Mouse (Mus musculus) forebrain, postnatal 0 days (tissue): ENCODE data around the gene Bcap29. TPM values are rescaled to one million over a fixed set of nuclear protein-coding genes. Genes with fewer than 3 reads are reported as not detected.

Source experiments
- ATAC-seq: fragments of 200-750 bp; cut with Nextera tagmentation; 2 replicates; pipeline ENCODE4 v1.8.0; 2017; ENCODE audit warnings: mild to moderate bottlenecking, moderate library complexity
- DNase-seq: peaks from one replicate; pipeline ENCODE4 v3.0.0-alpha.2; 2015
- H3K27ac ChIP-seq: fragments of 300-500 bp; sonication (generic); 2 replicates; pipeline ENCODE4 v1.5.1; 2014; ENCODE audit warnings: low read depth, mild to moderate bottlenecking, antibody characterized with exemption, low read length, moderate library complexity, mixed read lengths
- H3K27me3 ChIP-seq: fragments of 300-500 bp; sonication (generic); 2 replicates; pipeline ENCODE4 v1.6.1; 2014; ENCODE audit warnings: mild to moderate bottlenecking, low read length, mixed read lengths; ENCODE audit not compliant: insufficient read depth
- H3K36me3 ChIP-seq: fragments of 300-500 bp; sonication (generic); 2 replicates; pipeline ENCODE4 v1.6.1; 2014; ENCODE audit warnings: mild to moderate bottlenecking, moderate library complexity; ENCODE audit not compliant: insufficient read depth
- H3K4me1 ChIP-seq: fragments of 300-500 bp; sonication (generic); 2 replicates; pipeline ENCODE4 v1.6.1; 2014; ENCODE audit warnings: antibody characterized with exemption; ENCODE audit not compliant: insufficient read depth
- H3K4me2 ChIP-seq: fragments of 300-500 bp; sonication (generic); 2 replicates; pipeline ENCODE4 v1.6.1; 2014; ENCODE audit warnings: low read depth, mild to moderate bottlenecking, moderate library complexity
- H3K4me3 ChIP-seq: fragments of 300-500 bp; sonication (generic); 2 replicates; pipeline ENCODE4 v1.5.1; 2014; ENCODE audit warnings: low read depth, low read length, mixed read lengths
- H3K9ac ChIP-seq: fragments of 300-500 bp; sonication (generic); 2 replicates; pipeline ENCODE4 v1.6.1; 2014; ENCODE audit warnings: mild to moderate bottlenecking
- H3K9me3 ChIP-seq: fragments of 300-500 bp; sonication (generic); 2 replicates; pipeline ENCODE4 v1.6.1; 2016; ENCODE audit warnings: low read length
- CTCF ChIP-seq: sonication (generic); IDR thresholded peaks from 2 replicates; pipeline ENCODE4 v1.5.1; 2016; ENCODE audit warnings: antibody characterized with exemption, control low read depth, low read depth
- WGBS: fragments of 180-500 bp; shearing (Covaris S2); extraction: QIAGEN DNeasy Blood & Tissue Kit; methylation state at CpG from one replicate; pipeline ENCODE4 v1.1.7; 2014; 5-methylcytosine and 5-hydroxymethylcytosine counted together
- polyA plus RNA-seq: library from polyadenylated mRNA; unstranded; fragments of >200 nt; fragmentation: Nextera tagmentation; extraction: Ambion mirVana; gene quantifications from 2 replicates; pipeline ENCODE4 v1.2.1, GENCODE M21; 2015
- total RNA-seq: library from RNA; depleted of rRNA; stranded (reverse); fragments of >200 nt; gene quantifications from 2 replicates; pipeline ENCODE4 v1.2.3, GENCODE M21; 2014

Gene Bcap29
- total and polyA plus RNA-seq, 2 experiments from 2014 or later, result 9.4 to 32.0 TPM

DNA sequence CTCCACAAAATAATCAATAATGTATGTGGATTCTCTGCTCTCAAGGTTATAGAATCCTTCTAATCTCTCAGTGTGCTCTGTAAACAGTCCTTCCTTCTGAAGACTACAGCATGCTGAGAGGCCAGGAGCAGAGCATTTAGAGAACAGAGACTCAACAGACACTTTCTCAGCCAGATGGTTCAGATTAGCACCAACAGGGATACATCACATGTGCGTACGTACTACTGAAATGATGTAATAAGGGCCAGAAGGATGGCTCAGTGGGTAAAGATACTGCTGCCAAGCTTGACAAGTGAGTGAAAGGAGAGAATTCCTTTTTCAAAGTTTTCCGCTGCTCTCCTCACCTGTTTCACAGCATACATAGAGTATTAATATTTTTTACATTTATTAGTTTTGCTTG lies 29.6 kb downstream of the Bcap29 start:
- H3K4me2 ChIP-seq, result no peak overlapping the region
- no peak overlapping the region for H3K27ac ChIP-seq
- H3K36me3 ChIP-seq, result no peaks in the 10 kb centered on the region
- ATAC-seq (no peak), DNase-seq (no peak)
- H3K4me1 ChIP-seq, result no peaks in the 10 kb centered on the region
- H3K4me3 ChIP-seq, result no peak overlapping the region
- WGBS, result 64% methylated on average over 3 of the region's 3 CpGs
- no peak overlapping the region for H3K9ac ChIP-seq
- H3K27me3 ChIP-seq, result no peaks in the 10 kb centered on the region
- no peaks in the 10 kb centered on the region for H3K9me3 ChIP-seq
- TF ChIP-seq CTCF, result no peak

DNA sequence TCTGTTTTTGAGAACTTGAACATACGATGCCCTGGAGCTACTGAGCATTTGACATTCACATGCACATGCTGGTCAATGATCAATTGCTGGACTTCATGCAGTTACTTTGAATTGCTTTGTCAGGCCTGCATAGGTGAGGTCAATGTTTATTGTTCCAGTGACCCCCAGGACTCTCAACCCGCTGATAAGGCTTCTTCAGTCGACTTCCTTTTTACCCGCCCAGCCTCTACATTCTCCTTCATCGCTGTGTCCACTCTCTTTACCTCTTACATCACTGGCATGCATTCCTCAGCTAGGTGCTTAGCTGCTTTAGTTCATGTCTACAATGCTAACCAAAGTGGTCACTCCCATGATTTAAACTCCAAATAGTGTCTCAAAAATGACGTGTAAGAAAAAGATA lies 30.9 kb downstream of the Bcap29 start:
- DNase-seq, result no peak

DNA sequence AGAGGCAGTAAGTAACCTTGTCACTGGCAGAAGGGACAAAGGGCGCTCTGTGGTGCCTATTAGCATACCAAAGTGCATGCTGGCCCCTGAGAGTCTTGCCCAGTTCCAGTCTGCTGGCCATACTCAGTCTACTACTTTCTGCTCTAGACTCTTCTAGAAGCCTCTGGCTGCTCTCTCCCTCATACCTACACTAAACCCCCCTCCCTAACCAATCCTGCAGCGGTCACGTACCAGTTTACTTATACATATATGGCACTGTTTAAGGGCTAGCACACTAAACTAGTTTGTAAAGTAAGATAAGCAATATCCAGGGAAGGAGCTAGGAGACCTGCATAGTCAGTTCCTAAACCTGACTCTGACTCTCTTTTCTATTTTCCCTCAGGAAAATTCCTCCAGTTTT lies 40.2 kb downstream of the Bcap29 start:
- H3K36me3 ChIP-seq, result no peaks in the 10 kb centered on the region
- H3K4me1 ChIP-seq, result no peaks in the 10 kb centered on the region
- 79% methylated on average over 3 of the region's 3 CpGs for WGBS
- no peak for TF ChIP-seq CTCF
- DNase-seq (no peak), ATAC-seq (no peak)
- H3K4me2 ChIP-seq, result no peak overlapping the region
- H3K27me3 ChIP-seq, result no peaks in the 10 kb centered on the region
- H3K4me3 ChIP-seq, result no peak overlapping the region
- H3K9ac ChIP-seq, result no peak overlapping the region
- H3K9me3 ChIP-seq, result no peaks in the 10 kb centered on the region
- no peak overlapping the region for H3K27ac ChIP-seq

More for the DNA sequence above, 30.9 kb downstream of the Bcap29 start:
- Histone ChIP-seq H3K9me3 (no peaks in the 10 kb centered on the region), H3K27ac (no peak overlapping the region), H3K4me1 (no peaks in the 10 kb centered on the region), H3K36me3 (no peaks in the 10 kb centered on the region), H3K27me3 (no peaks in the 10 kb centered on the region), H3K4me2 (no peak overlapping the region), H3K9ac (no peak overlapping the region), H3K4me3 (no peak overlapping the region)
- ATAC-seq, result no peak
- no peak for TF ChIP-seq CTCF
- WGBS, result 85% methylated on average over 6 of the region's 6 CpGs

DNA sequence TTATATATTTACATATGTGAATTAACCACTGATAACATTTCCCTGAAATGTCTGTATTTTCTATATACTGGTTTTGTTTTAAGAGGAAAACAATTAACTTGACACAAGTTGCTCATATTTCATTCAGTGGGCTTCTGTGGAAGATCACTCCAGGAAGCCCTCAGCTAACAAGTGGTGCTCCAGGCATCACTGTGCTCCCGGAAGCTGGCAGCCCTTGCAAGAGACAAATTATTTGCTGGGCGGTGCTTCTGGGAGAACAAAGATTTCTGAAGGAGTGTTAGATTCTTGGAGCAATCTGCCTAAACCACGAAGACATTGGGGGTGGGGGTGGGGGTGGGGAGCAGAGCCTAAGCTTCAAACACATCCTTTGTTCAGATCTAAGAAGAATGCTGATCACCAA lies 42.4 kb downstream of the Bcap29 start:
- H3K27me3 ChIP-seq, result no peaks in the 10 kb centered on the region
- DNase-seq (no peak), ATAC-seq (no peak)
- no peaks in the 10 kb centered on the region for H3K4me1 ChIP-seq
- H3K4me2 ChIP-seq, result no peak overlapping the region
- WGBS, result 25% methylated on average over 3 of the region's 3 CpGs
- TF ChIP-seq CTCF, result no peak
- H3K4me3 ChIP-seq, result no peak overlapping the region
- H3K9ac ChIP-seq, result no peak overlapping the region
- H3K9me3 ChIP-seq, result 0 out of 2 replicates have a peak, but pooled peaks cover 4% of the 10 kb centered on the region
- H3K36me3 ChIP-seq, result no peaks in the 10 kb centered on the region
- H3K27ac ChIP-seq, result no peak overlapping the region

DNA sequence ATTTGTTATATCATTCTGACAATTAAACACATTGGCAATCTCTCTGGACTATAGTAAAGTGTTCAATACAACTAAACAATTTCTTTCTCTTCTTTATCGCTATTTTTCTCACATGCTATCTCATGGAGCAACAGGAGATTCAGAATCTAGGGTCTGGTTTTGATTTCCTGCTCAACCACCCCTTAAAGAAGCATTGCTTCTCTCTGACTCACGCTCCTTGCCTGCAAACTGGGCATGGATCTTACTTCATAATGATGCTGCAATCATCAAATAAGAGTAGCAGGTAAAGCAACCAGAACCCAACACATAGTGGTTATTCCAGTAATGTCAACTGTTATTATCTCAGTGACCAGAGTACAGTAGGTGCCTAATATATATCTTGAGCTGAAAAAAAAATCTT lies 50.7 kb downstream of the Bcap29 start:
- H3K36me3 ChIP-seq, result no peaks in the 10 kb centered on the region
- H3K9me3 ChIP-seq, result 0 out of 2 replicates have a peak, but pooled peaks cover 2% of the 10 kb centered on the region
- no peak overlapping the region for H3K9ac ChIP-seq
- ATAC-seq (no peak), DNase-seq (no peak)
- 85% methylated on average over 2 of the region's 2 CpGs for WGBS
- H3K27me3 ChIP-seq, result no peaks in the 10 kb centered on the region
- H3K4me1 ChIP-seq, result no peaks in the 10 kb centered on the region
- no peak for TF ChIP-seq CTCF
- no peak overlapping the region for H3K27ac ChIP-seq
- no peak overlapping the region for H3K4me2 ChIP-seq
- H3K4me3 ChIP-seq, result no peak overlapping the region

DNA sequence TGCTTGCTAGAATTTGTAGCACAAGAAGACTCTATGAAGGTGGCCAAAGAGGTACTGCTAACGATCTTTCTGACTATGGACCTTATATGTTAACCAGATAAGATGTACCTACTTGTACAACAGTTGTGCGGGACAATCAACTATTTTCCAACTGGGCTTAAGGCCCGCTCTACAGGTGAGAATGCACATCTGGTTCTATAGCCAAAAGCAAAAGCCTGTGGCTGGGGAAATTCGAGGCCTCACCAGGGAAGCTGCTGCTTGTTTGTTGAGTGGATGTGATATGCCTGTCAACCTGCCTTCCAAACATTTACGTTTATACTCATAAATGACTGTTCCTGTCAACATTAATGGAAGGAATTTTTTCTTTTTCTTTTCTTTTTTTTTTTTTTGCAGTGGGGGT lies 52.4 kb downstream of the Bcap29 start:
- WGBS, result 89% methylated on average over 5 of the region's 5 CpGs
- no peak overlapping the region for H3K4me3 ChIP-seq

DNA sequence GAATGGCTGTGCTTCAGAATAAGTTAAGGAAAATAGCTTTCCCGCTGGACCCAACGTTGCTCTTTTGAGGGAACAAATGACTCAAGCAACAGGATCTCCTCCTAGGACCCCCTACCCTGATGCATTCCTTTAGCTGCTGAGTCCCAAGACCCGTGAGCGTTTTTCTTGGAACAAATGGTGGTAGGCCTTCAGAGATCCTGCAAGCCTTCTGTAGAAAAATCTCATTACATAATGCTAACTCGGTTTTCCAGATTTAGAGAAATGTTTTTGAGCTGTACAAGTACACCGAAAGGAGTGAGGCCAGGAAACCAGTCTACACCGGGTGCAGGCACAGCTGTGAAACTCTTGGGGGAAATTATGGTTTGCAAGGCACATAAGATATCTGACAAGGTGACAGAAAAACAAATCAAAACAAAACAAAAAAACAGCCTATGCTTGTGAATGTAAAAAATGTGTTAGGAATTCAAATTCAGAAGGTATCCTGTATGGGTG lies 53.1 kb downstream of the Bcap29 start:
- no peak for TF ChIP-seq CTCF
- H3K4me2 ChIP-seq, result no peak overlapping the region
- ATAC-seq (peak; percentile 76), DNase-seq (peak; percentile 67)
- H3K27me3 ChIP-seq, result no peaks in the 10 kb centered on the region
- 20% methylated on average over 7 of the region's 7 CpGs for WGBS
- H3K4me3 ChIP-seq, result no peak overlapping the region
- H3K4me1 ChIP-seq, result no peaks in the 10 kb centered on the region
- no peak overlapping the region for H3K9ac ChIP-seq
- H3K27ac ChIP-seq, result 0 out of 2 replicates have a peak overlapping the region, but pooled peaks have one; percentile 21
- H3K9me3 ChIP-seq, result no peaks in the 10 kb centered on the region
- H3K36me3 ChIP-seq, result no peaks in the 10 kb centered on the region

More for the DNA sequence above, 52.4 kb downstream of the Bcap29 start:
- Histone ChIP-seq H3K4me2 (no peak overlapping the region), H3K9me3 (no peaks in the 10 kb centered on the region), H3K4me1 (no peaks in the 10 kb centered on the region), H3K27me3 (no peaks in the 10 kb centered on the region), H3K36me3 (no peaks in the 10 kb centered on the region), H3K27ac (no peak overlapping the region), H3K9ac (no peak overlapping the region)
- DNase-seq (no peak), ATAC-seq (no peak)
- TF ChIP-seq CTCF, result no peak
